Mouse (Mus musculus) MEL (cell line): ENCODE results near the gene Nfia. TPM values are rescaled to one million over a fixed set of nuclear protein-coding genes. Genes with fewer than 3 reads are reported as not detected.

ENCODE experiments used
- DNase-seq: peaks from one replicate; pipeline ENCODE4 v3.0.0; 2011; ENCODE audit warnings: low read depth, low spot score
- H3K27ac ChIP-seq: 2 replicates; pipeline ENCODE4 v1.5.1; 2012; ENCODE audit warnings: low read depth, mild to moderate bottlenecking, control low read depth, low read length, moderate library complexity; ENCODE audit not compliant: control insufficient read depth
- H3K27me3 ChIP-seq, 2 experiments: fragments of 150-350 bp in 1 of 2; sonication (generic) in 1 of 2; 2 replicates each; pipeline ENCODE4 v1.6.1; 2012; ENCODE audit warnings: low read length in 2 of 2, mild to moderate bottlenecking in 2 of 2, improper control_type of control experiment in 1 of 2, moderate library complexity in 1 of 2; ENCODE audit not compliant: insufficient read depth in 2 of 2, control insufficient read depth in 1 of 2
- H3K36me3 ChIP-seq, 2 experiments: 2 replicates each; pipeline ENCODE4 v1.6.1; 2012 to 2014; ENCODE audit warnings: low read length in 2 of 2, improper control_type of control experiment in 1 of 2, inconsistent platforms in 1 of 2, mild to moderate bottlenecking in 1 of 2; ENCODE audit not compliant: insufficient read depth in 2 of 2, control insufficient read depth in 1 of 2
- H3K4me1 ChIP-seq, 2 experiments: fragments of 150-350 bp in 1 of 2; sonication (generic) in 1 of 2; 2 replicates each; pipeline ENCODE4 v1.6.1; 2012; ENCODE audit warnings: low read length in 2 of 2, improper control_type of control experiment in 1 of 2, mild to moderate bottlenecking in 1 of 2; ENCODE audit not compliant: insufficient read depth in 2 of 2, control insufficient read depth in 1 of 2
- H3K4me3 ChIP-seq, 2 experiments: fragments of 150-350 bp in 1 of 2; sonication (generic) in 1 of 2; 2 replicates each; pipeline ENCODE4 v1.5.1; 2012; ENCODE audit warnings: low read depth in 2 of 2, low read length in 2 of 2, mild to moderate bottlenecking in 2 of 2, moderate library complexity in 2 of 2, control low read depth in 1 of 2, improper control_type of control experiment in 1 of 2; ENCODE audit not compliant: control insufficient read depth in 1 of 2, insufficient read depth in 1 of 2
- H3K79me2 ChIP-seq: 2 replicates; pipeline ENCODE4 v1.6.1; 2012; ENCODE audit warnings: mild to moderate bottlenecking, low read length, moderate library complexity; ENCODE audit not compliant: control insufficient read depth, poor library complexity, insufficient read depth
- H3K9ac ChIP-seq: 2 replicates; pipeline ENCODE4 v1.6.1; 2012; ENCODE audit warnings: low read depth, mild to moderate bottlenecking, control low read depth, low read length, moderate library complexity; ENCODE audit not compliant: control insufficient read depth, poor library complexity, severe bottlenecking
- H3K9me3 ChIP-seq: fragments of 150-350 bp; sonication (generic); replicated peaks from 2 replicates; pipeline ENCODE4 v1.6.1; 2012; ENCODE audit warnings: mild to moderate bottlenecking, low read length, improper control_type of control experiment, moderate library complexity; ENCODE audit not compliant: insufficient read depth
- BHLHE40 ChIP-seq: IDR thresholded peaks from 2 replicates; pipeline ENCODE4 v1.6.1; 2012; ENCODE audit warnings: low read depth, mild to moderate bottlenecking, inconsistent platforms, low read length, improper control_type of control experiment, borderline replicate concordance
- CHD1 ChIP-seq: IDR thresholded peaks from 2 replicates; pipeline ENCODE4 v1.6.1; 2012; ENCODE audit warnings: low read depth, mild to moderate bottlenecking, inconsistent platforms, low read length, improper control_type of control experiment
- CHD2 ChIP-seq: IDR thresholded peaks from 2 replicates; pipeline ENCODE4 v1.6.1; 2011; ENCODE audit warnings: low read length, improper control_type of control experiment
- E2F4 ChIP-seq: IDR thresholded peaks from 2 replicates; pipeline ENCODE4 v1.6.1; 2011; ENCODE audit warnings: low read depth, low read length, improper control_type of control experiment, borderline replicate concordance
- ETS1 ChIP-seq: IDR thresholded peaks from 2 replicates; pipeline ENCODE4 v1.6.1; 2012; ENCODE audit warnings: low read depth, mild to moderate bottlenecking, inconsistent platforms, low read length, improper control_type of control experiment, moderate library complexity
- GABPA ChIP-seq: IDR thresholded peaks from 2 replicates; pipeline ENCODE4 v1.6.1; 2012; ENCODE audit warnings: low read depth, mild to moderate bottlenecking, inconsistent platforms, low read length, improper control_type of control experiment, moderate library complexity
- GATA1 ChIP-seq: IDR thresholded peaks from 2 replicates; pipeline ENCODE4 v1.6.1; 2011; ENCODE audit warnings: low read depth, low read length, improper control_type of control experiment
- HCFC1 ChIP-seq: IDR thresholded peaks from 2 replicates; pipeline ENCODE4 v1.6.1; 2012; ENCODE audit warnings: low read depth, mild to moderate bottlenecking, inconsistent platforms, low read length, improper control_type of control experiment, moderate library complexity
- MEF2A ChIP-seq: IDR thresholded peaks from 2 replicates; pipeline ENCODE4 v1.6.1; 2014; ENCODE audit warnings: low read depth, mild to moderate bottlenecking, inconsistent platforms, low read length, improper control_type of control experiment; ENCODE audit not compliant: poor library complexity, insufficient replicate concordance, severe bottlenecking; ENCODE audit errors: extremely low read depth
- MXI1 ChIP-seq: IDR thresholded peaks from 2 replicates; pipeline ENCODE4 v1.6.1; 2011; ENCODE audit warnings: mild to moderate bottlenecking, low read depth, low read length, improper control_type of control experiment
- MYB ChIP-seq: IDR thresholded peaks from 2 replicates; pipeline ENCODE4 v1.6.1; 2011; ENCODE audit warnings: mild to moderate bottlenecking, low read depth, low read length, improper control_type of control experiment
- MYC ChIP-seq: IDR thresholded peaks from 2 replicates; pipeline ENCODE4 v1.6.1; 2011; ENCODE audit warnings: low read depth, mild to moderate bottlenecking, low read length, improper control_type of control experiment, moderate library complexity
- NELFE ChIP-seq: IDR thresholded peaks from 2 replicates; pipeline ENCODE4 v1.6.1; 2011; ENCODE audit warnings: low read depth, low read length, improper control_type of control experiment
- NRF1 ChIP-seq: IDR thresholded peaks from 2 replicates; pipeline ENCODE4 v1.6.1; 2014; ENCODE audit warnings: low read depth, mild to moderate bottlenecking, inconsistent platforms, low read length, improper control_type of control experiment, moderate library complexity; ENCODE audit not compliant: poor library complexity, insufficient read depth, severe bottlenecking
- RAD21 ChIP-seq: IDR thresholded peaks from 2 replicates; pipeline ENCODE4 v1.6.1; 2011; ENCODE audit warnings: mild to moderate bottlenecking, low read depth, low read length, improper control_type of control experiment
- RCOR1 ChIP-seq: IDR thresholded peaks from 2 replicates; pipeline ENCODE4 v1.6.1; 2012; ENCODE audit warnings: low read depth, mild to moderate bottlenecking, inconsistent platforms, low read length, improper control_type of control experiment
- SMC3 ChIP-seq: IDR thresholded peaks from 2 replicates; pipeline ENCODE4 v1.6.1; 2011; ENCODE audit warnings: low read depth, low read length, improper control_type of control experiment
- UBTF ChIP-seq: IDR thresholded peaks from 2 replicates; pipeline ENCODE4 v1.6.1; 2012; ENCODE audit warnings: low read depth, mild to moderate bottlenecking, inconsistent platforms, low read length, improper control_type of control experiment, moderate library complexity, borderline replicate concordance; ENCODE audit not compliant: insufficient read depth
- USF1 ChIP-seq: IDR thresholded peaks from 2 replicates; pipeline ENCODE4 v1.6.1; 2014; ENCODE audit warnings: low read depth, mild to moderate bottlenecking, inconsistent platforms, low read length, improper control_type of control experiment, moderate library complexity
- ZMIZ1 ChIP-seq: IDR thresholded peaks from 2 replicates; pipeline ENCODE4 v1.6.1; 2012; ENCODE audit warnings: low read depth, mild to moderate bottlenecking, inconsistent platforms, low read length, improper control_type of control experiment, moderate library complexity
- ZNF384 ChIP-seq: IDR thresholded peaks from 2 replicates; pipeline ENCODE4 v1.6.1; 2012; ENCODE audit warnings: low read depth, mild to moderate bottlenecking, inconsistent platforms, low read length, improper control_type of control experiment
- polyA plus RNA-seq, 2 experiments: library from polyadenylated mRNA; stranded (reverse) in 1 of 2; unstranded in 1 of 2; fragments of >175 nt in 1 of 2; fragments of >200 nt in 1 of 2; gene quantifications; 2 replicates each; pipeline versions ENCODE4 v1.2.1 to v1.2.4; 2012; ENCODE audit warnings: low replicate concordance in 2 of 2, low read depth in 1 of 2; ENCODE audit not compliant: insufficient read length in 2 of 2, insufficient read depth in 1 of 2, missing spikeins in 1 of 2
- total RNA-seq: library from RNA; depleted of rRNA; stranded (reverse); fragments of 300-350 nt; gene quantifications from 2 replicates; pipeline ENCODE4 v1.2.3, GENCODE M21; 2012

Gene Nfia
- total and polyA plus RNA-seq, 3 experiments, result 10.2 to 20.5 (median 13.4) TPM

DNA sequence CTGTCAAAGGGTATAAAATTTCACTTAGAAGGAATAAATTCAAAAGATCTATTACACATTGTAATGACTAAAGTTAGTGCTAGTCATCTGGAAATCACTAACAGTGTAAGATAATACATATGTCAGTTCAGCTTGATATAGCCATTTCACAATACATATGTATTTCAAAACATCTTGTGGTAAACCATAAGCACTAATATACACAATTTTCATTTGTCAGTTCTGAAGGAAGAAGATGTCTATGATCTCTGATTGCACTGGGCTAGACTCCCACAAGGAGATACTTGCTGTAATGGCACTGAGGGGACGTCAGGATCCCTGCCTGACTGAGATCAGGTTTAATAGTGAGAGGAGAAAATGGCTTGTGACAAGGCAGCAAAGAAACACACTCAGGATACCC, 39.1 kb upstream of the Nfia start:
- Histone ChIP-seq H3K9me3 (no peaks in the 10 kb centered on the region), H3K79me2 (no peaks in the 10 kb centered on the region), H3K4me3 (no peak overlapping the region), H3K27me3 (no peaks in the 10 kb centered on the region), H3K27ac (no peak overlapping the region), H3K36me3 (peaks cover 0 to 7% of the 10 kb centered on the region in 2 experiments; a peak in 2 of 4 replicates), H3K9ac (no peak overlapping the region), H3K4me1 (peaks cover 2 to 3% of the 10 kb centered on the region in 2 experiments; a peak in 3 of 4 replicates)
- DNase-seq, result no peak
- no peak for TF ChIP-seq MYC
- TF ChIP-seq ETS1, result no peak
- TF ChIP-seq HCFC1, result no peak
- no peak for TF ChIP-seq SMC3
- no peak for TF ChIP-seq MEF2A
- TF ChIP-seq NRF1, result no peak
- TF ChIP-seq RCOR1, result no peak
- no peak for TF ChIP-seq MYB
- no peak for TF ChIP-seq GABPA
- TF ChIP-seq ZNF384, result no peak
- no peak for TF ChIP-seq E2F4
- TF ChIP-seq USF1, result no peak

DNA sequence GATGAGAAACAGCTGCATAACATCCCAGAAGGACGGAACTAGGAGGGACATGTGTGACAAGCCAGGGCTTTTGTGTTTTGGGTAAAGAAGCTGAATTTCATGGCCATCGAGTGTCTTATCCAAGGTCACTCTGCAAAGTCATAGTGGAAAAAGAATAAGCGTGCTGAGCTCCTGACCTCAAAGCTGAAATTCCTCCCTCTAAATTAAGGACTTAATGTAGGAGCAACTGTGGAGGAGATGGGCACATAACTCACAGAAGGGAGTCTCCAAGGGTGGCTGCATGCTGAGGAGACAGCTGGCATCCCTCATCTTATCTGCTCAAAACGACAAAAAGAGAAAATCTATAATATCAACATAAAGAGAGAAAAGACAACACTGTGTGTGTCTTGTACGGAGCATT, 28.6 kb upstream of the Nfia start:
- TF ChIP-seq BHLHE40 (no peak), MXI1 (no peak), MEF2A (no peak), GABPA (no peak), MYC (no peak), CHD2 (no peak), RAD21 (no peak), SMC3 (no peak), NELFE (no peak), ZMIZ1 (no peak), CHD1 (no peak), UBTF (no peak), GATA1 (no peak)
- TF ChIP-seq, all 39 proteins: peak for 0
- DNase-seq, result no peak
- peaks cover 7 to 10% of the 10 kb centered on the region in 2 experiments for H3K4me1 ChIP-seq
- no peak overlapping the region for H3K27ac ChIP-seq
- H3K4me3 ChIP-seq, result no peak overlapping the region
- no peaks in the 10 kb centered on the region for H3K27me3 ChIP-seq
- no peaks in the 10 kb centered on the region for H3K79me2 ChIP-seq
- peaks cover 0 to 12% of the 10 kb centered on the region in 2 experiments; a peak in 2 of 4 replicates for H3K36me3 ChIP-seq
- H3K9ac ChIP-seq, result no peak overlapping the region
- no peaks in the 10 kb centered on the region for H3K9me3 ChIP-seq
